Mouse (Mus musculus): Measurements from ENCODE around the gene Dach1. TPM values are rescaled to one million over a fixed set of nuclear protein-coding genes. Genes with fewer than 3 reads are reported as not detected.

The Dach1 gene
- polyA plus RNA-seq, 2 experiments = 7.4 to 8.0 TPM

DNA sequence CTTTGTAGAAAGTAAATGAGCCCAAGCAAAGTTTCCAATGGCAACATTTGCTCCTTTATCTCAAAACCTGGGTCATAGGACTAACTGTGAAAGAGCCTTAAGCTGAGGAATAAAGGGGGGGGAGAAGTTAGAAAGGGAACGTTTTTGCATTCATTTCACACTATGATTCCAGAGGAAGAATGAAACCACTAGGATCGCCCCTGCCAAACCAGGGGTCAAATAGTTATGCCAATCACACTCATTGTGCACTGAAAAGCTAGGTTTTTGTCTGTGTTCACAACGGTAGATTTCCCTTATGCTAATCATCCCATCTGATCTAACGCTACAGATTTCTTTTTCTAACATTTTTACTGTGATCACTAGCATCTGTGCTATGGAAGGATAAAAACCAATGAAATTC lies 415.2 kb downstream of the Dach1 start:
- no peaks in the 10 kb centered on the region for H3K36me3 ChIP-seq (ENCODE audit: control insufficient read depth, insufficient read depth, low read length)
- H3K27ac ChIP-seq (replicated peaks; ENCODE audit: low read depth, low read length) = no peak overlapping the region
- H3K4me1 ChIP-seq (ENCODE audit: control insufficient read depth, insufficient read depth, low read length) = no peaks in the 10 kb centered on the region
- H3K9ac ChIP-seq (ENCODE audit: low read depth, low read length, severe bottlenecking) = no peak overlapping the region
- 85% methylated on average over 4 of the region's 4 CpGs for WGBS
- DNase-seq (ENCODE audit: low spot score) (no peak), ATAC-seq (ENCODE audit: low FRiP score, low read depth) (no peak)
- H3K9me3 ChIP-seq (ENCODE audit: control insufficient read depth, low read length) = no peaks in the 10 kb centered on the region
- no peak overlapping the region for H3K4me2 ChIP-seq (replicated peaks; ENCODE audit: low read depth, low read length, severe bottlenecking)
- TF ChIP-seq POLR2A (IDR thresholded peaks at IDR 0.05; ENCODE audit: borderline replicate concordance, extremely low read depth, insufficient read depth, insufficient read length) = no peak
- no peaks in the 10 kb centered on the region for H3K27me3 ChIP-seq (ENCODE audit: control insufficient read depth, insufficient read depth, low read length)
- no peak overlapping the region for H3K4me3 ChIP-seq (replicated peaks; ENCODE audit: low read length)

DNA sequence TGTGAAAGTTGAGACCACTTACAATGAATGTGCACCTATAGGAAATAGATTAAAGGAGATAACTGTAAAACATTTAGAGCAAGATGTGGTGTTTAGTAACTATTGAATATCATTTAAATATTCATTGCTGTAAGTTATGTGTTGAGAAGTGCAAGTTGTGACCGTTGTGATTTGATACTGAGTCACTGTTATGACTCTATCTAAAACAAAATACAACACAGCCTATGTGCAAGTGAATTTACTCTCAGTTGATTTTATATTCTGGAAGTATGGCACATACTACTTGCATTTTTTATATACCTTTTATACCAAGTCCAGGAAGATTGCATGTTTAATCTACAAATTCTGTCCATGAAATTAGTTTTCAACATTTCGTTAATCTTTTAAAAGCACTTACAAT lies 415.6 kb downstream of the Dach1 start:
- Histone ChIP-seq H3K36me3 (ENCODE audit: control insufficient read depth, insufficient read depth, low read length) (no peaks in the 10 kb centered on the region), H3K4me3 (replicated peaks; ENCODE audit: low read length) (no peak overlapping the region), H3K4me2 (replicated peaks; ENCODE audit: low read depth, low read length, severe bottlenecking) (no peak overlapping the region), H3K27ac (replicated peaks; ENCODE audit: low read depth, low read length) (no peak overlapping the region), H3K4me1 (ENCODE audit: control insufficient read depth, insufficient read depth, low read length) (no peaks in the 10 kb centered on the region), H3K9ac (ENCODE audit: low read depth, low read length, severe bottlenecking) (no peak overlapping the region), H3K27me3 (ENCODE audit: control insufficient read depth, insufficient read depth, low read length) (no peaks in the 10 kb centered on the region), H3K9me3 (ENCODE audit: control insufficient read depth, low read length) (no peaks in the 10 kb centered on the region)
- TF ChIP-seq POLR2A (IDR thresholded peaks at IDR 0.05; ENCODE audit: borderline replicate concordance, extremely low read depth, insufficient read depth, insufficient read length) = no peak
- ATAC-seq (ENCODE audit: low FRiP score, low read depth) = no peak
- 95% methylated on average over 2 of the region's 2 CpGs for WGBS
- no peak for DNase-seq (ENCODE audit: low spot score)

GRCm38 (mm10) chr14:97743252-97743651 lies 426.3 kb downstream of the Dach1 start:
- Histone ChIP-seq H3K9me3 (ENCODE audit: control insufficient read depth, low read length) (no peaks in the 10 kb centered on the region), H3K27ac (replicated peaks; ENCODE audit: low read depth, low read length) (no peak overlapping the region), H3K9ac (ENCODE audit: low read depth, low read length, severe bottlenecking) (no peak overlapping the region), H3K4me2 (replicated peaks; ENCODE audit: low read depth, low read length, severe bottlenecking) (no peak overlapping the region), H3K27me3 (ENCODE audit: control insufficient read depth, insufficient read depth, low read length) (no peaks in the 10 kb centered on the region), H3K36me3 (ENCODE audit: control insufficient read depth, insufficient read depth, low read length) (no peaks in the 10 kb centered on the region), H3K4me1 (ENCODE audit: control insufficient read depth, insufficient read depth, low read length) (no peaks in the 10 kb centered on the region), H3K4me3 (replicated peaks; ENCODE audit: low read length) (no peak overlapping the region)
- no peak for DNase-seq (ENCODE audit: low spot score)
- no peak for ATAC-seq (ENCODE audit: low FRiP score, low read depth)
- no peak for TF ChIP-seq POLR2A (IDR thresholded peaks at IDR 0.05; ENCODE audit: borderline replicate concordance, extremely low read depth, insufficient read depth, insufficient read length)
- 89% methylated on average over 2 of the region's 2 CpGs for WGBS

DNA sequence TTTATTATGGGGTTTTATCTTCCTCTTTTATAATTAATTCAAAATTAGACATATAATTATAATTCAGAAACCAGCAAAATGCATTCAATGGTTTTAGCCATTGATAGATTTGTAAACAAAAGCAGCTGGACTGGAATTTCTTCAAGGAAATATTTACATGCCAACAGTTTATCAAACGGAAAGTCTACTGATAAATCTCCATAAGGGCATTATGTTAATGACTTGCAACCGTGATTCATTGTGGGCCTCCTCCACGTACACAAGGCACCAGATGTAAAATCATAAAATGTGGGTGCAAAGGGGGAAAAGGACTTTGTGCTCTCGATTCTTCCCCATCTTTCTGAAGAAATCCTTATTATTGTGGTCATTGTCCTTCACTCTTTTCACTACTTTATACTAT lies 426.8 kb downstream of the Dach1 start:
- 72% methylated on average over 4 of the region's 4 CpGs for WGBS
- no peak for TF ChIP-seq POLR2A (IDR thresholded peaks at IDR 0.05; ENCODE audit: borderline replicate concordance, extremely low read depth, insufficient read depth, insufficient read length)
- H3K4me1 ChIP-seq (ENCODE audit: control insufficient read depth, insufficient read depth, low read length) = no peaks in the 10 kb centered on the region
- H3K27ac ChIP-seq (replicated peaks; ENCODE audit: low read depth, low read length) = no peak overlapping the region
- ATAC-seq (ENCODE audit: low FRiP score, low read depth) = no peak
- H3K9ac ChIP-seq (ENCODE audit: low read depth, low read length, severe bottlenecking) = no peak overlapping the region
- no peaks in the 10 kb centered on the region for H3K27me3 ChIP-seq (ENCODE audit: control insufficient read depth, insufficient read depth, low read length)
- H3K4me2 ChIP-seq (replicated peaks; ENCODE audit: low read depth, low read length, severe bottlenecking) = no peak overlapping the region
- no peak for DNase-seq (ENCODE audit: low spot score)
- no peak overlapping the region for H3K4me3 ChIP-seq (replicated peaks; ENCODE audit: low read length)
- H3K36me3 ChIP-seq (ENCODE audit: control insufficient read depth, insufficient read depth, low read length) = no peaks in the 10 kb centered on the region
- no peaks in the 10 kb centered on the region for H3K9me3 ChIP-seq (ENCODE audit: control insufficient read depth, low read length)

Measured in limb, embryonic 14.5 days (tissue).